Mouse (Mus musculus) left cerebral cortex, adult 11 months (tissue): ENCODE data around the gene Ccr2.
"Not testable (repeated sequence)": the region's sequence is repeated elsewhere in the genome, so short reads cannot be mapped to it uniquely, and the experiment has no call there.

Source experiments
- DNase-seq: peaks from one replicate; pipeline ENCODE4 v3.0.0; 2022; ENCODE audit warnings: low spot score

The Ccr2 gene

GRCm38 (mm10) chr9:124101723-124102122 lies at the start of gene Ccr2:
Gene Ccr2 (plus strand): TSS chr9:124101950.
- no peak for DNase-seq

- DNase-seq: no peak
Observed at GRCm38 (mm10) chr9:124053532-124053931, 48.2 kb upstream of the Ccr2 start.

GRCm38 (mm10) chr9:124056158-124056709 lies 45.5 kb upstream of the Ccr2 start:
- no peak for DNase-seq

- no peak for DNase-seq
Observed at GRCm38 (mm10) chr9:124059660-124060352, 41.9 kb upstream of the Ccr2 start.

- not testable (repeated sequence) for DNase-seq
Observed at GRCm38 (mm10) chr9:124061474-124062432, 40.0 kb upstream of the Ccr2 start.

GRCm38 (mm10) chr9:124066572-124067103 lies 35.1 kb upstream of the Ccr2 start:
- no peak for DNase-seq

- DNase-seq: no peak
Observed at GRCm38 (mm10) chr9:124068098-124069058, 33.4 kb upstream of the Ccr2 start.

- DNase-seq: no peak
Observed at GRCm38 (mm10) chr9:124071506-124071905, 30.2 kb upstream of the Ccr2 start.

- no peak for DNase-seq
Observed at GRCm38 (mm10) chr9:124079803-124080202, 21.9 kb upstream of the Ccr2 start.

- not testable (repeated sequence) for DNase-seq
Observed at GRCm38 (mm10) chr9:124080471-124080870, 21.3 kb upstream of the Ccr2 start.

- DNase-seq: no peak
Observed at GRCm38 (mm10) chr9:124090441-124090840, 11.3 kb upstream of the Ccr2 start.

- no peak for DNase-seq
Observed at GRCm38 (mm10) chr9:124099127-124099526, 2.6 kb upstream of the Ccr2 start.

GRCm38 (mm10) chr9:124100357-124100756 lies 1.4 kb upstream of the Ccr2 start:
- no peak for DNase-seq

- DNase-seq: no peak
Observed at GRCm38 (mm10) chr9:124103199-124103598, 1.4 kb downstream of the Ccr2 start.

- DNase-seq: no peak
Observed at GRCm38 (mm10) chr9:124105196-124105595, 3.4 kb downstream of the Ccr2 start.

GRCm38 (mm10) chr9:124107232-124107631 lies 5.5 kb downstream of the Ccr2 start:
- DNase-seq: no peak

GRCm38 (mm10) chr9:124108356-124109127 lies 6.8 kb downstream of the Ccr2 start:
- DNase-seq: no peak

GRCm38 (mm10) chr9:124111997-124112396 lies 10.2 kb downstream of the Ccr2 start:
- DNase-seq: no peak

GRCm38 (mm10) chr9:124112591-124113239 lies 11.0 kb downstream of the Ccr2 start:
- no peak for DNase-seq

- DNase-seq: no peak
Observed at GRCm38 (mm10) chr9:124113777-124114176, 12.0 kb downstream of the Ccr2 start.
